Mouse (Mus musculus): ENCODE measurements at regions not wholly inside any gene's neighbourhood (a gene's known extent, or its start where the extent isn't known, plus 50 kb on each side); places are given as distances from the start of the nearest gene placed in this dataset.

- Histone ChIP-seq H3K36me3 (no peaks in the 10 kb centered on the region), H3K4me2 (no peak overlapping the region), H3K9ac (replicated peaks) (no peak overlapping the region), H3K27me3 (0 out of 2 replicates have a peak, but pooled peaks cover 4% of the 10 kb centered on the region), H3K9me3 (no peaks in the 10 kb centered on the region), H3K4me3 (replicated peaks) (no peak overlapping the region), H3K27ac (no peak overlapping the region), H3K4me1 (replicated peaks) (peaks cover 8% of the 10 kb centered on the region; the same call in 1 of the 2 replicates)
- no peak for ATAC-seq (ENCODE audit: insufficient number of reproducible peaks, insufficient read depth, low FRiP score, low TSS enrichment, low read depth)
- WGBS: 92% methylated on average over 3 of the region's 3 CpGs
These were observed 286.9 kb upstream of the G2e3 start for GRCm38 (mm10) chr12:51060931-51061330.

DNA sequence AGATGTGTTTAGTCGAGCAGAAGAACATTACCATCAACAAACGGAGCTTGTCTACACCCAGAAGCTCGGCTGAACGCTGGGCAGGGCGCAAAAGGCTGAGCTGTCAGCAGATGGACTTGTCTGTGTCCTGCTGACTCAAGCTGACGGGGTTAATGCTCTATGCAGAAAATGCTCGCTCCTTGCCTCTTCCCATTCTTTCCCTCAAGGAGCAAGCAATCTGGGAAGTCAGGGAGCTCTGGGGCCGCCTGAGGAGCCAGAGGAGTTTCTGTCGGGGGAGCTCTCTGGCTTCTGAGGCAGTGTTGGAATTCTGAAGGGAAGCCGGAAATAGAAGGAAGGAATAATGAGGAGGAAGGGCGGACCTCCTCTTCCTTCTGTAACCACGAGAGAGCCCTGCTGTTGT lies 289.3 kb upstream of the G2e3 start:
- no peak overlapping the region for H3K9ac ChIP-seq (replicated peaks)
- peak overlapping the region; percentile 44 for H3K4me2 ChIP-seq
- WGBS: 30% methylated on average over 12 of the region's 12 CpGs
- no peak overlapping the region; the same call in 1 of the 2 replicates for H3K4me3 ChIP-seq (replicated peaks)
- no peak for ATAC-seq (ENCODE audit: insufficient number of reproducible peaks, insufficient read depth, low FRiP score, low TSS enrichment, low read depth)
- H3K27me3 ChIP-seq: 0 out of 2 replicates have a peak, but pooled peaks cover 4% of the 10 kb centered on the region
- peaks cover 8% of the 10 kb centered on the region; the same call in 1 of the 2 replicates for H3K4me1 ChIP-seq (replicated peaks)
- no peaks in the 10 kb centered on the region for H3K36me3 ChIP-seq
- no peaks in the 10 kb centered on the region for H3K9me3 ChIP-seq
- no peak overlapping the region for H3K27ac ChIP-seq

DNA sequence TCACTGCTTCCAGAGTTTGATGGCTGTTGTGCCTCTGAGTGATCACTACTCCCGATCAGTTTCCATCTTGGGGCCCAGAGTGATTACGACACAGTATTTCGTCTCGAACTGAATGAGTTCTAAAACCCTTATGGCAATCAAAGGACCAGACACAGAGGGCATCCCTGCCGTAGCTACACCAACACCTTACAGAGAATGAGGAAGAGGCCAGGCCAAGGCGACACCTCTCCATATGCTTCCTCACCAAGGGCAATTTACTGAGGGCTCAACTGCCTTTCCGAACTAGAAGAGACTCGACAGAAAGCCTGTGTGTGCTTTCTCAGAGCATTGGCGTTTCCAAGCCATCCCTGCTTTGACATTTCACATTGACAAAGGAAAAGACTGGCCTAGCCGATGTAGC lies 289.8 kb upstream of the G2e3 start:
- H3K27me3 ChIP-seq: 0 out of 2 replicates have a peak, but pooled peaks cover 4% of the 10 kb centered on the region
- H3K9ac ChIP-seq (replicated peaks): no peak overlapping the region
- WGBS: 31% methylated on average over 10 of the region's 10 CpGs
- H3K9me3 ChIP-seq: no peaks in the 10 kb centered on the region
- peak overlapping the region; percentile 44 for H3K4me2 ChIP-seq
- no peak overlapping the region for H3K4me3 ChIP-seq (replicated peaks)
- no peak for ATAC-seq (ENCODE audit: insufficient number of reproducible peaks, insufficient read depth, low FRiP score, low TSS enrichment, low read depth)
- H3K27ac ChIP-seq: no peak overlapping the region
- H3K4me1 ChIP-seq (replicated peaks): peaks cover 8% of the 10 kb centered on the region; the same call in 1 of the 2 replicates
- H3K36me3 ChIP-seq: no peaks in the 10 kb centered on the region

DNA sequence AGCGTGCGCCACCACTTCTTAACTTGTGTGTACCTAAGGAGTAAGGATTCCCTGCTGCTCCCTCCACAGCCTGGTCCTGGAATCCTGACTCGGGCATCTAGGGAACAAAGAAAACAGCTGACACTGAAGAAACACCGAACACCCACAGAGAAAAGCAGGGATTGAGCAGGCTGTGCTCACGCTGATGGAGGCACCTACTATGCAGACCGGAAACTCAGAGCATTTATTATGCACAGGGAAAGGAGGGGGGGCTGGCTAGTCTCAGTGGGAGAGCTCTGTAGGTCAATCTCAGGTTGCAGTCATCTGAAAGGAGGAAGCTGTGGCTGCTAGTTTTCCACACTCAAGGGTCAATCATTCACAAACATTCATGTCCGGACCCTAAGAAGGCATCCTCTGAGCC lies 300.7 kb upstream of the G2e3 start:
- no peak overlapping the region for H3K27ac ChIP-seq
- H3K27me3 ChIP-seq: no peaks in the 10 kb centered on the region
- 0 out of 2 replicates have a peak, but pooled peaks cover 5% of the 10 kb centered on the region for H3K4me1 ChIP-seq (replicated peaks)
- WGBS: 70% methylated on average over 7 of the region's 7 CpGs
- H3K4me3 ChIP-seq (replicated peaks): no peak overlapping the region
- no peak overlapping the region for H3K9ac ChIP-seq (replicated peaks)
- no peak overlapping the region for H3K4me2 ChIP-seq
- H3K36me3 ChIP-seq: no peaks in the 10 kb centered on the region
- no peaks in the 10 kb centered on the region for H3K9me3 ChIP-seq
- ATAC-seq (ENCODE audit: insufficient number of reproducible peaks, insufficient read depth, low FRiP score, low TSS enrichment, low read depth): no peak

GRCm38 (mm10) chr12:51045437-51045836 lies 302.4 kb upstream of the G2e3 start:
- Histone ChIP-seq H3K27me3 (no peaks in the 10 kb centered on the region), H3K36me3 (no peaks in the 10 kb centered on the region), H3K9ac (replicated peaks) (no peak overlapping the region), H3K9me3 (no peaks in the 10 kb centered on the region), H3K4me1 (replicated peaks) (0 out of 2 replicates have a peak, but pooled peaks cover 5% of the 10 kb centered on the region), H3K4me2 (no peak overlapping the region), H3K4me3 (replicated peaks) (no peak overlapping the region), H3K27ac (no peak overlapping the region)
- 34% methylated on average over 9 of the region's 9 CpGs for WGBS
- no peak for ATAC-seq (ENCODE audit: insufficient number of reproducible peaks, insufficient read depth, low FRiP score, low TSS enrichment, low read depth)

- 0 out of 2 replicates have a peak, but pooled peaks cover 5% of the 10 kb centered on the region for H3K4me1 ChIP-seq (replicated peaks)
- WGBS: 27% methylated on average over 1 of the region's 1 CpGs
- ATAC-seq (ENCODE audit: insufficient number of reproducible peaks, insufficient read depth, low FRiP score, low TSS enrichment, low read depth): no peak
- H3K36me3 ChIP-seq: no peaks in the 10 kb centered on the region
- no peak overlapping the region for H3K27ac ChIP-seq
- H3K4me3 ChIP-seq (replicated peaks): no peak overlapping the region
- H3K27me3 ChIP-seq: no peaks in the 10 kb centered on the region
- H3K9me3 ChIP-seq: no peaks in the 10 kb centered on the region
- no peak overlapping the region for H3K4me2 ChIP-seq
- no peak overlapping the region for H3K9ac ChIP-seq (replicated peaks)
These were observed 302.8 kb upstream of the G2e3 start for GRCm38 (mm10) chr12:51045020-51045419.

DNA sequence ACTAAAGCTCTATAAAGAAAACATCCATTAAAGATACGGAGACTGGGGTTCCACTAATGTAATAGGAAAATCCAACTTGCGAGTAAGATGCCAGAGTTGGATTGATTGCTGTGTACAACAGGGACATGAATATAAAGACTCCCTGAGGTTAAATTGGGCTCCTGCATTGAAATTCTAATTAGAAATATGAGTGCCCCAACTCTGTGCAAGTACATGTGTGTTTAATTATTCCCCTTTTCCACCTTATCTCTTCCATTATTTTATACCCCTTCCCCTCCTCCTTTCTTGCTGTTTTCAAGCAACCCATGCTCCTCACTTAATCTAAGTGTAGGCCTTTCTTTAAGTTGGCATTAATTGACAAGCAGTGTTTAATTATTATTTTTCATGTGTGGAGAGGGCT lies 315.7 kb upstream of the G2e3 start:
- 69% methylated on average over 2 of the region's 2 CpGs for WGBS
- Histone ChIP-seq H3K4me3 (replicated peaks) (no peak overlapping the region), H3K27ac (no peak overlapping the region), H3K36me3 (no peaks in the 10 kb centered on the region), H3K27me3 (no peaks in the 10 kb centered on the region), H3K9ac (replicated peaks) (no peak overlapping the region), H3K9me3 (no peaks in the 10 kb centered on the region), H3K4me2 (no peak overlapping the region), H3K4me1 (replicated peaks) (no peaks in the 10 kb centered on the region)
- ATAC-seq (ENCODE audit: insufficient number of reproducible peaks, insufficient read depth, low FRiP score, low TSS enrichment, low read depth): no peak

- H3K4me3 ChIP-seq (replicated peaks): no peak overlapping the region
- no peak overlapping the region for H3K9ac ChIP-seq (replicated peaks)
- H3K4me2 ChIP-seq: no peak overlapping the region
- H3K27me3 ChIP-seq: no peaks in the 10 kb centered on the region
- WGBS: 64% methylated on average over 10 of the region's 10 CpGs
- H3K9me3 ChIP-seq: no peaks in the 10 kb centered on the region
- H3K36me3 ChIP-seq: no peaks in the 10 kb centered on the region
- H3K27ac ChIP-seq: no peak overlapping the region
- no peak for ATAC-seq (ENCODE audit: insufficient number of reproducible peaks, insufficient read depth, low FRiP score, low TSS enrichment, low read depth)
- H3K4me1 ChIP-seq (replicated peaks): no peaks in the 10 kb centered on the region
These were observed 319.2 kb upstream of the G2e3 start for GRCm38 (mm10) chr12:51028601-51029174.

GRCm38 (mm10) chr12:51026046-51026445 lies 321.8 kb upstream of the G2e3 start:
- H3K36me3 ChIP-seq: no peaks in the 10 kb centered on the region
- WGBS: 91% methylated on average over 5 of the region's 5 CpGs
- no peaks in the 10 kb centered on the region for H3K27me3 ChIP-seq
- H3K4me2 ChIP-seq: no peak overlapping the region
- no peak overlapping the region for H3K27ac ChIP-seq
- no peaks in the 10 kb centered on the region for H3K9me3 ChIP-seq
- ATAC-seq (ENCODE audit: insufficient number of reproducible peaks, insufficient read depth, low FRiP score, low TSS enrichment, low read depth): no peak
- H3K4me1 ChIP-seq (replicated peaks): no peaks in the 10 kb centered on the region
- H3K4me3 ChIP-seq (replicated peaks): no peak overlapping the region
- H3K9ac ChIP-seq (replicated peaks): no peak overlapping the region

- H3K27me3 ChIP-seq: no peaks in the 10 kb centered on the region
- 55% methylated on average over 3 of the region's 3 CpGs for WGBS
- no peaks in the 10 kb centered on the region for H3K4me1 ChIP-seq (replicated peaks)
- H3K27ac ChIP-seq: no peak overlapping the region
- no peak overlapping the region for H3K9ac ChIP-seq (replicated peaks)
- no peak for ATAC-seq (ENCODE audit: insufficient number of reproducible peaks, insufficient read depth, low FRiP score, low TSS enrichment, low read depth)
- H3K9me3 ChIP-seq: no peaks in the 10 kb centered on the region
- H3K36me3 ChIP-seq: no peaks in the 10 kb centered on the region
- H3K4me2 ChIP-seq: no peak overlapping the region
- H3K4me3 ChIP-seq (replicated peaks): no peak overlapping the region
These were observed 322.3 kb upstream of the G2e3 start for GRCm38 (mm10) chr12:51025531-51025930.

DNA sequence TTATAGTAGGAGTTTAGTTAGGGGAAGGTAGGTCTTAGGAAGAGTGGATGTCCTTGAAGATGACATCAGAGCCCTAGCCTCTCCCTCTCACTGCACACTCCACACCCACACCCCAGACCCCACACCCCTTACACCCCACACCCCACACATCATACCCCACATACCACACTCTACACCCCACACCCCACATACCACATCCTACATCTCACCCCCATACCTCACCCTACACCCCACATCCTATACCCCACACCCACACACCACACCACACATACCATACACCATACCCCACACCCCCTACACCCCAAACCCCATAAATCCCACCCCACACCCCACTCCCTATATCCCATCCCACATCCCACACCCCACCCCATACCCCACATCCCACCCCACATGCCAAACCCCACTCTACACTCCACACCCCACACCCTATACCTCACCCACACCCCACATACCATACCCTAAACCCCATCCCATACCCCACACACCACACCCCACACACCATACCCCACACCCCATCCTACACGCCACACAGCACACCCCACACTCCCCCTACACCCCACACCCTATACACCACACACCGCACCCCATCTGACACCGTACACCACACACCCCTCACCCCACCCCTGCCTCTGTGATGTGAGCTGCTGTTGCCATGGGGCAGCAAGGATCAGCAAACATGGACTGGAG lies 323.7 kb upstream of the G2e3 start:
- WGBS: 84% methylated on average over 3 of the region's 3 CpGs
- peak; percentile 56 for ATAC-seq (ENCODE audit: insufficient number of reproducible peaks, insufficient read depth, low FRiP score, low TSS enrichment, low read depth)

GRCm38 (mm10) chr12:51018185-51018584 lies 329.7 kb upstream of the G2e3 start:
- Histone ChIP-seq H3K27me3 (no peaks in the 10 kb centered on the region), H3K27ac (no peak overlapping the region), H3K9me3 (no peaks in the 10 kb centered on the region), H3K9ac (replicated peaks) (no peak overlapping the region), H3K36me3 (no peaks in the 10 kb centered on the region), H3K4me2 (no peak overlapping the region), H3K4me3 (replicated peaks) (no peak overlapping the region), H3K4me1 (replicated peaks) (no peaks in the 10 kb centered on the region)
- WGBS: 88% methylated on average over 5 of the region's 5 CpGs
- ATAC-seq (ENCODE audit: insufficient number of reproducible peaks, insufficient read depth, low FRiP score, low TSS enrichment, low read depth): no peak

More for the DNA sequence above, 323.7 kb upstream of the G2e3 start:
- Histone ChIP-seq H3K4me1 (replicated peaks) (no peaks in the 10 kb centered on the region), H3K4me2 (no peak overlapping the region), H3K27me3 (no peaks in the 10 kb centered on the region), H3K36me3 (no peaks in the 10 kb centered on the region), H3K27ac (no peak overlapping the region), H3K9ac (replicated peaks) (no peak overlapping the region), H3K4me3 (replicated peaks) (no peak overlapping the region), H3K9me3 (no peaks in the 10 kb centered on the region)
